In genomic region chr1:25475699-25476098, GRCm38 (mm10) we compare ENCODE assay signal across 24 mouse cellular contexts.
A peak's percentile ranks its signal among the peaks of the same experiment; 100 is the strongest.
DNase-seq lines count a peak whose midpoint lies in the region; ATAC-seq lines count a peak whose summit lies in the region.
"Had no signal": no experiment of that assay in that cellular context is flagged by ENCODE, and none has a peak within 500 bp of the region (broad histone marks: within the 10 kb centered on the region; RNA-seq: fewer than 3 reads in every experiment).

No protein-coding gene starts in this region.

- H3K4me2 ChIP-seq in hindbrain, embryonic 14.5 days (replicated peaks): no peak overlapping the region
- H3K4me2 ChIP-seq: embryonic facial prominence, embryonic 13.5 days; embryonic facial prominence, embryonic 15.5 days; forebrain, embryonic 12.5 days had no signal

- DNase-seq in right cerebral cortex, adult 18-20 months: peak; percentile 26
- no peak for DNase-seq in right cerebral cortex, postnatal 25 days
- peak; percentile 74 for DNase-seq in brain, adult 2 months (ENCODE audit: low read depth, low spot score)
- no peak for DNase-seq in hindbrain, embryonic 14.5 days (ENCODE audit: low spot score)
- no peak for DNase-seq in embryo, embryonic 11 days
- DNase-seq: adrenal gland, adult 2 months; adrenal gland, postnatal 10 days; adrenal gland, postnatal 25 days; cerebellum, adult 11-12 months; cerebellum, adult 2 months; cerebellum, adult 9-10 months; cerebellum, postnatal 10 days; cerebellum, postnatal 25 days had no signal

- no peaks in the 10 kb centered on the region for H3K27me3 ChIP-seq in hindbrain, embryonic 14.5 days (ENCODE audit: control insufficient read depth, insufficient read depth, low read length)
- H3K27me3 ChIP-seq: CH12.LX; embryonic facial prominence, embryonic 13.5 days; embryonic facial prominence, embryonic 15.5 days; forebrain, embryonic 12.5 days; Patski had no signal

- 79% methylated on average over 3 of the region's 3 CpGs for WGBS in hindbrain, embryonic 14.5 days

- ATAC-seq in hindbrain, embryonic 14.5 days (ENCODE audit: low FRiP score): no peak
- ATAC-seq: CD4-positive, CD25-positive, alpha-beta regulatory T cell, adult 4 months; forebrain, embryonic 14.5 days; forebrain, embryonic 16.5 days; Patski had no signal

- no peak overlapping the region for H3K27ac ChIP-seq in hindbrain, embryonic 14.5 days
- H3K27ac ChIP-seq: embryonic facial prominence, embryonic 13.5 days; embryonic facial prominence, embryonic 15.5 days; forebrain, embryonic 10.5 days; forebrain, embryonic 12.5 days had no signal

- H3K4me3 ChIP-seq in hindbrain, embryonic 14.5 days (replicated peaks; ENCODE audit: low read length): no peak overlapping the region
- H3K4me3 ChIP-seq: embryonic facial prominence, embryonic 13.5 days; embryonic facial prominence, embryonic 15.5 days; erythroblast, embryonic 14.5 days; forebrain, embryonic 10.5 days; forebrain, embryonic 12.5 days had no signal

- no peaks in the 10 kb centered on the region for H3K36me3 ChIP-seq in hindbrain, embryonic 14.5 days (replicated peaks; ENCODE audit: control insufficient read depth, insufficient read depth)
- H3K36me3 ChIP-seq: embryonic facial prominence, embryonic 13.5 days; embryonic facial prominence, embryonic 15.5 days; forebrain, embryonic 10.5 days; forebrain, embryonic 12.5 days; G1E had no signal

- no peaks in the 10 kb centered on the region for H3K9me3 ChIP-seq in hindbrain, embryonic 14.5 days (ENCODE audit: control insufficient read depth, low read length)
- H3K9me3 ChIP-seq: embryonic facial prominence, embryonic 13.5 days; embryonic facial prominence, embryonic 15.5 days; forebrain, embryonic 10.5 days; forebrain, embryonic 12.5 days had no signal

- H3K4me1 ChIP-seq in hindbrain, embryonic 14.5 days (replicated peaks; ENCODE audit: control insufficient read depth, insufficient read depth, low read length): no peaks in the 10 kb centered on the region
- H3K4me1 ChIP-seq: embryonic facial prominence, embryonic 13.5 days; embryonic facial prominence, embryonic 15.5 days; forebrain, embryonic 10.5 days; forebrain, embryonic 12.5 days had no signal

- H3K9ac ChIP-seq in hindbrain, embryonic 14.5 days: no peak overlapping the region
- H3K9ac ChIP-seq: embryonic facial prominence, embryonic 13.5 days; embryonic facial prominence, embryonic 15.5 days; forebrain, embryonic 12.5 days had no signal

Comparison
In these comparisons a context has a peak if more than half of its experiments do, and no peak if none do; other contexts are left out.
1. DNase-seq: peak in right cerebral cortex, adult 18-20 months (single experiment) and brain, adult 2 months (single experiment); none in right cerebral cortex, postnatal 25 days (single experiment), hindbrain, embryonic 14.5 days (single experiment) and embryo, embryonic 11 days (single experiment).